Mouse (Mus musculus): ENCODE measurements at regions not wholly inside any gene's neighbourhood (a gene's known extent, or its start where the extent isn't known, plus 50 kb on each side); places are given as distances from the start of the nearest gene placed in this dataset.

DNA sequence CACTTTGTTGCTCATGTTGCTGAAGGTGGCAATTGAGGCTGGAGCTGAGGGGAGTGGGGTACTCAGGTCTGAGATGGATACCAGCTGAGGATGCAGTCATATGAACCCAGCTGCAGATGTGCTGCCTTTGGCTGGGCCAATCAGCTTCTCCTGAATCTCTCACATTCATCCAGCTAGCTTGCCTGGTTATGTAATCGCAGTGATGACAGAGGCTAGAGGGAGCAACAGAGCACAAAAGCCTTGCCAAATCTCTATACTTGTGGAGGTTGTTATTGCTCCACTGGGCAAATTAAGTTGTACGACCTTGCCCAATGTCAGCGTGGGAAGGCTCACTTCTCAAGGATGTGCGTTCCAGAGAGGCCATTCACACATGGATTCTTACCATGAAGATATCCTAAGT, 179.5 kb downstream of the Icos start:
- DNase-seq = peak; percentile 38
- no peak for TF ChIP-seq CTCF (IDR thresholded peaks at IDR 0.05)
- no peak overlapping the region for H3K27ac ChIP-seq
- no peak overlapping the region for H3K4me3 ChIP-seq
- intact Hi-C loops (cut with DNase I) = no loop called here

DNA sequence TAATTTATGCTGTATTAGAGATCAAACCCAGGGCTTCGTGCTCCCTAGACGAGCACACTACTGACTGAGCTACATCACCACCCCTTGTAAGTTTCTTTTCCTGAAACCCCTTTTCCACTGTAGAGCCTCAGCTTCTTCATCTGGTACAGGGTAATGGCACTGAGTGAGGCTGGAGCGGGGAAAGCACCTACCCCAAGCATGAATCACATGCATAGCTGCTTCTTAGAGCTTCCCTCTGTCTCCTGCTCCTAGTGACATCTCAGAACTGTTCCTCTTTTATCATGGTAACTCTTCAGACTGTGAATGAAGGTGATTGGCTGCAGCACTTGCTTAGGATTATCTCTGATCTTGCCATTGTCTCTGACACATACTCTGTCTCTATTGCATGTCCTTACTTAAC, 182.8 kb downstream of the Icos start:
- H3K27ac ChIP-seq = no peak overlapping the region
- no peak overlapping the region for H3K4me3 ChIP-seq
- intact Hi-C loops (cut with DNase I) = no loop called here
- TF ChIP-seq CTCF (IDR thresholded peaks at IDR 0.05) = no peak
- DNase-seq = no peak

DNA sequence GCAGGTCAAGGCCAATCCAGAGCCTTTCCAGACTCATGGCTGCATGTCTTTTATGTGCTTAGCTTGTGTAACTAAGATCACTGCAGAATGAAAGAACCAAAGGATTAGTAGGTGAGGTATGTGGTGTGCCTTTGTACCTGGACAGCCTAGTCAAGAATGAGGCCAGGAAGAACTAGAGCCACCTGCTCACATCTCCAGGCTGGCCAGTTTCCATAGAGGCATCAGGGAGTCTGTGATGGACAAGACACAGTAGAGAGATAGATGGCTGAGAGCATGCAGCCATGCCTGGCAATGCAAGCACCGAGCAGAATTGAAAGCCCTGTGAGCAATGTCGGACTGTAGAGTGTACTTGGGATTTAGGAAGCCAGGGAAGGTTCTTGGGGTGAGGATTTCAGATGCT, 186.5 kb downstream of the Icos start:
- H3K27ac ChIP-seq = no peak overlapping the region
- intact Hi-C loops (cut with DNase I) = no loop called here
- DNase-seq = no peak
- H3K4me3 ChIP-seq = no peak overlapping the region
- no peak for TF ChIP-seq CTCF (IDR thresholded peaks at IDR 0.05)

DNA sequence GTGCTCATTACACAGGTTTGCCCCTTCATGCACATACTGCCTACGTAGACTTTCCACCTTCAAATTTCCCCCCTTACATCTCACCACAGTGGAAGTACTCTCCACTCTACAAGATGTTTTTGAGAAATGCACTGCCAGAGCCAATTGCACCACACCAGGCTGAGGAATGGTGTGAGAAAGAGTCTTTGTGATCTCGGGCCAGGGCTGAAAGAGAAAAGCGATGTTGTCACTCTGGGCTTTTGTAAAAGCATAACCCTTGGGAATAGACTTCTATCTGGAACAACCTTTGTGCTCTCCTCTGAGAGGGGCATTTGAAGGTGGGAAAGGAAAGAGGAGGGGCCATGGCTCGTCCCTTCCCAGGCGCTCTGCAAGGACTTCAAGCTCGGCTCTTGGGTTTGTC, 194.2 kb downstream of the Icos start:
- no peak for TF ChIP-seq CTCF (IDR thresholded peaks at IDR 0.05)
- DNase-seq = peak; percentile 39
- intact Hi-C loops (cut with DNase I) = loop anchor here (1.0 kb wide), 1 partner anchor 29 kb away; no protein-coding TSS in a partner anchor
- Histone ChIP-seq H3K4me3 (no peak overlapping the region; the same call in 1 of the 2 replicates), H3K27ac (peak overlapping the region; percentile 31; the same call in 1 of the 2 replicates)

DNA sequence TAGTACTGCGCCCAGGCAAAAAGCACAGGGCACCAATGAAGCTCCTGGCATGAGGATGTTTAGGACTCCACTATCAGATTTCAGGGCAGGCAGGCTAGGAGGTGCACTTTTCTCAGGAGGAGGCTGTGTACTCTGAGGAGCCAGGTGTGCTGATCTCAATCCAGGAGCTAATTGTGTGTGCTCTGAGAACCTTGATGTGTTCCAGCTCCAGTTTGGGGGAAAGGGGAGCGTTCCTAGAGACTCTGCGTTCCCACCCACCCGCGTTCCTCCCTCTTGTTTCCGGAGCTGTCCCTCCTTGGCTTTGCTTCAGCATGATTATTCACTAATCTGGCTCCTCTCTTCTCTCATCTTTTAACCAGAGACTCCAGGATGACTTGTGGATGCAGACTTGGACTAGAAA, 195.2 kb downstream of the Icos start:
- DNase-seq = no peak
- Histone ChIP-seq H3K27ac (no peak overlapping the region), H3K4me3 (no peak overlapping the region)
- intact Hi-C loops (cut with DNase I) = no loop called here
- TF ChIP-seq CTCF (IDR thresholded peaks at IDR 0.05) = no peak

DNA sequence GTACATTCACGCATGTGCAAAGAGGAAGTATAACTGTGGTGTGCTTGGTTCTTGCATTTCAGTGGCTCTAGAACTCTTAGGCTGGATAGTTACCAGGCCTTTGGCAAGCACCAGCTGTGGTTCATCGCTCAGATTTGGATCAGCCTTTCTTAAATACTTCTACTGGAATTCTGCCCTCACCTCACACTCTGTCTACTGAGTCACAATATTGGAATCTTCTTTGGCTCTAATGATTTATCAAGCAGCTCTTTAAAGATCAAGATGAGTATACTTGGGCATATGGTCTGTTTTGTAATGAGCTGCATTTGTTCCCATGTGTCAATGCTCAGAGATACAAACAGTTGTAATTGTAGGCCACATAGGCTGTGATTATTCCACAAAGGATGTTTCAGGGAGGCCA, 197.5 kb downstream of the Icos start:
- intact Hi-C loops (cut with DNase I) = no loop called here
- no peak for TF ChIP-seq CTCF (IDR thresholded peaks at IDR 0.05)
- Histone ChIP-seq H3K4me3 (no peak overlapping the region), H3K27ac (no peak overlapping the region)
- no peak for DNase-seq

DNA sequence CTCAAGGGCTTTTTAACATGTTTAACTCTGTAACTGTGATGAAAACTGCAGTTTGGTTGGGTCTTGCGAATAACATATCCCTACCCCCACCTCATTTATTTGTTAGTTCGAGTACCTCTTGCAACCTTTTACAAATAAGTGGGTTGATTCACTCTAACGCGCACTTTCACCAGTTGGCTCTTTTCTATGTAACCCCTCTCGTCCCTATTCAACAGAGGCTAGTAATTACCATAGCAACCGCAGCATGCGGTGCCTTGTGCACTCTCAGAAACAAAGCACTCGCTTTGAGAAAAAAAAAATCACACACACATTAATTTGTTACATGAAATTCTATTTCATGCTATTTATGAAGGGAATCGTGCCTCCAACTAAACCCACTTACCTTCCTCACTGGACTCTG, 201.7 kb downstream of the Icos start:
- no peak for DNase-seq
- no peak for TF ChIP-seq CTCF (IDR thresholded peaks at IDR 0.05)
- Histone ChIP-seq H3K4me3 (no peak overlapping the region), H3K27ac (no peak overlapping the region)
- intact Hi-C loops (cut with DNase I) = no loop called here

DNA sequence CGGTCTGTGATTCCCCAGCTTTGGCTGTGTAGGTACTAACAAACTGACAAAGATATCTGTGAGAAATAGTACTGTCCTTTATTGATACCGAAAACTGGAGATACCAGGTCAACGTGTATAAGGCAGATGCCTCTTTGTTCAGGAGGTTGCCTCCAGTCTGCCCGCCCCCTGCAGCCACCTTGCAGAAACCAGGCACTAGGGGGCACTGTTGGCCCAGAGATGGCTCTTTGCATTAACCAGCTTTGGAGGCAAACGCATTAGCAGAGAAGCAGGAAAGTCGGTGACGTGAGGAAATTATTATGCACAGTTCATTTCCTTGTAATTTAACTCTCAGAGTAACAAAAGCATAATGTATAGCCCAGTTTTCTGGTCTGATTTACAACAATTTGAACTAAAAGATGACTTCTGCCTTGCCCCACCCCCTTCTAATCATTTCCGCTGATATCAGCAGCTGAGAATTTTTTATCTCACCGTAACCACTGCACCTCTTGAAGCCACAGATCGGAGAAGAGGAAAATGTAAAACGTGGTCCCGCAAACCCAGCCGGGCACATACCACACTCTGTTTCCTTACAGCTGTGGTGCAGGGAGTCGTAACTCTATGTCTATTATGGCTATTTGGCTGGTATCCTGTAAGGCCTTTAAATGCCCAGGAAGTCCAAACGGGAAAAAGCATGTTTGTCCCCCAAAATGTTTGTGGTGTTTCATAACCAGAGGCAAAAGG, 203.5 kb downstream of the Icos start:
- Histone ChIP-seq H3K27ac (0 out of 2 replicates have a peak overlapping the region, but pooled peaks have one; percentile 4), H3K4me3 (peak overlapping the region; percentile 64)
- intact Hi-C loops (cut with DNase I) = loop anchor here (1.0 to 5.0 kb wide), 3 partner anchors 196 to 1521 kb away; partner anchors contain the start of gene Nrp2
- DNase-seq = peak; percentile 92
- peak; percentile 98 for TF ChIP-seq CTCF (IDR thresholded peaks at IDR 0.05)

DNA sequence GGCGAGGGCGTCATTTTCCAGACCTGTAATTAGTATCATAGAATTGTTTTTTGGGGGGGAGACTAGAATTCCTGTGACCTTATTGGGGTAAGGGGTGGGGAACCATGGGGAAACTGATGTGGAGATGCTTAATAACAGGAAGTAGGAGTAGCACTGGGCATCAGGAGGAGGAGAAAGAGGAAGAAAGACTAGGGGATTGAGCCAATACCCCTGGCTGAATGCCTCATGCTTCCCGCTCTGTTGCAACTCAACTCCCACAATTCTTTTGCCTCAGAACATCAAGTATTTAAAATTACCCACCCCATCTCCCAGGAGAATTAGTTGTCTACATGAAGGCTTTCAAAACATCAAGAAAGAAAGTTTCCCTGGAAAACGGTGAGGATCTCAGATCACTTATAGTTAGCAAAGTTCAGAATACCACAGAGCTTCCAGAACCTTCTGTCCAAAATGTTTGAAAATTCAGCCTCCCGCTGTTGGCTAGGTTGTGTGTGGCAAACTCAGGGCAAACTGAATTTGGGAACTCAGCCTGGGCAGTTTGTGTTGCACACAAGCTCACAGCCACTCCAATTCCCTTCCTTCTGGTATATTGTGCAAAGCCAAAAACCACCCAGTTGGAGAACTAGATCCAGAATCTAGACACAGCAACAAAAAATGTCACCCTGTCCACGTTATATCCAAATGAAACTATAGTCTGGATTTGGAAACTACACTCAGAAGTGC, 209.8 kb downstream of the Icos start:
- no peak for DNase-seq
- intact Hi-C loops (cut with DNase I) = no loop called here
- TF ChIP-seq CTCF (IDR thresholded peaks at IDR 0.05) = no peak
- Histone ChIP-seq H3K4me3 (no peak overlapping the region), H3K27ac (no peak overlapping the region)

DNA sequence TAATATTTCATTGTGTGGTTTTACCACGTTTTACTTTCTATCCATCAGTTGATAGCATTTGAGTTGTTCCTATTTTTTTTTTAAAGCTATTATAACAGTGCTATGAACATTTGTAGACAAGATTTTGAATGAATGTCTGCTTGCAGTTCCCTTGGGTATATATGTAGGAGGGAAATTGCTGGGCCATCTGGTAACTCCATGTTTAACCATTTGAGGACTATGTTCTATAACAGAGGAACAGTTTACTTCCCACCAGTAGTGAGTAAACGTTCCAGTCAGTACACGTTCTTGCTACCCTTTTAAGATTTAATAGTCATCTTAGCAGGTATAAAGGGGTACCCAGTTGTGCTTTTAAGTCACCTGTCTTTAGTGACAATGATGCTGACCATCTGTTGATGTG, 213.2 kb downstream of the Icos start:
- no peak overlapping the region for H3K4me3 ChIP-seq
- DNase-seq = no peak
- intact Hi-C loops (cut with DNase I) = no loop called here
- no peak overlapping the region for H3K27ac ChIP-seq
- no peak for TF ChIP-seq CTCF (IDR thresholded peaks at IDR 0.05)

DNA sequence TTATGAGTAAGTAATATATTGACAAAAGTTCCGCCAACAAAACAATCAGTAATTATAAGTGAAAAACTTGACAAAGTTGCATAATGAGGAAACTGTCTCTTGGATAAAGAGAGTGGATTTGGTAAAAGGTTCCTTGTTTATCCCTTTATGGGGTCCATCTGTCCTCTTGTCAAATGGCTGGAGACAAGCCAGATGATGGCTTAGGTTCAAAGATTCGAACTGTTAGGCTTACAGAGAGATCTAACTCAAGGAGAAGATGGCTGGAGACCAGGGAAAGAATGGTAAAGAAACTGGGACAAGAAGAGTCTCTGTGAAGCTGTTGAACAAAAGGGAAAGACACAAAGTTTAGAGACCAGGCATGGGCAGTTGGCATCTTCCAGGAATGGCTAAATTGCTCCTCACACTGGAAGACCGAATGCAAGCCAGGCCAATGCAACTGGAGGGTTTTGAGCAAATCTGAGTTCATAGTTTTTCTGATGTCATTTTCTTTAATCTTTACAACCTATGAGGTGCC, 220.9 kb downstream of the Icos start:
- no peak for DNase-seq
- no peak overlapping the region for H3K27ac ChIP-seq
- H3K4me3 ChIP-seq = no peak overlapping the region
- intact Hi-C loops (cut with DNase I) = no loop called here
- TF ChIP-seq CTCF (IDR thresholded peaks at IDR 0.05) = no peak

DNA sequence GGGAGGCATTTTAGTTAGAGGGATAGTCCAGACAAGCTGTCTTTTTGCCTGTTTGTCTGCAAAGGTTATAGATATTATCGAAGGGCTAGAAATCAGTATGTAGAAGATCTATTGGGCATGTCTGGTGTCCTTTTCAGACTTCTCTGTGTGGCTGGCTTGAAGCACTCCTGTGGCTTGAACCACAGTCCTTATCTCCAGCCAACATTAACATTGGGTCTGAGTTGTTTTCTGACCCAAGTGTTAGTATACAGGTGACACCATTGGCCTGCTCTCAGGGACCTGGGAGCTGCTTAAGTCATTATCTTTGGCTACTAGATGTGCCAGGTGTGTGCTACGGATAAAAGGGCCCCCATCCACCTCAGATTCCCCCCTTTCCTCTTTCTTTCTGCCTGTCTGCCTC, 223.3 kb downstream of the Icos start:
- no peak for DNase-seq
- no peak overlapping the region for H3K27ac ChIP-seq
- intact Hi-C loops (cut with DNase I) = no loop called here

DNA sequence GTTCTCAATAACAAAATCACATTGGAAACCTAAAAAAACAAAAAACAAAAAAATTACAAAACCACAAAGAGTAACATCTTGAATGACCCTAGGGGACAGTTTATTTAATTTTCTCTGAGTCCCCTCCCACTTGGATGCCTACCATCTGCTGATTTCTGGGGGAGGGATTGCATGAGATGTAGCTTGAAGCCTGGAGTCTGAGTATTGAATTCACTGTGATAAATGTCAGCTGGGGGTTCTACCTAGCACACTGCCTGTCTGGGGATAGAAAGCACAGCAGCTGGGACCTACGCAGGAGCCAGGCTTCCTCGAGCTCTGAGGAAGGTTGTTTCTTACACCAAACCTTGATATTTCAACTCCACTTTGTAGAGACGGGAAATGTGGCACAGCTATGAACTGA, 224.4 kb downstream of the Icos start:
- H3K27ac ChIP-seq = no peak overlapping the region
- intact Hi-C loops (cut with DNase I) = no loop called here
- no peak for DNase-seq
- no peak overlapping the region for H3K4me3 ChIP-seq
- no peak for TF ChIP-seq CTCF (IDR thresholded peaks at IDR 0.05)

More for the DNA sequence above, 223.3 kb downstream of the Icos start:
- no peak overlapping the region for H3K4me3 ChIP-seq
- no peak for TF ChIP-seq CTCF (IDR thresholded peaks at IDR 0.05)

All from gastrocnemius, adult 2 months (tissue).